Mouse (Mus musculus): Measurements from ENCODE around the gene Rnf222. TPM values are rescaled to one million over a fixed set of nuclear protein-coding genes. Genes with fewer than 3 reads are reported as not detected.

Rnf222 gene
- polyA plus RNA-seq, 1 experiment from 2014 or later = not detected

DNA sequence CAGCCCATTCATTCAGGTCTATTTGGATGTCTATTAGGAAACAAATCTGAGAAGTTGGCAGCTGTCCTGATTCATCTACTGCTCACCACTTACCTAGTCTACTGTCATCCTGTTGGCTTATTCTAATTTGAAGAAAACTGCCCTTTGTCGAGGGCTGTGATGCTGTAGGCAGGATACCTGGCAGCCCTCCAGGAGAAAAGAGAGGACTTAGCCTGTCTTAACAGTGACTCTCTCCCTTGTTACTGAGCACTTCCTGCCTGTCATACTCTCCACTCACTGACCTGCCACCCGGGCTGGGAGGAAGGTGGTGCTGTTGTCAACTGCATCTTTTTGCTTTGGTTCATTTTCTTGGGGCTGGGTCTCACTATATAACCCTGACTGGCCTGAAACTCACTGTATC lies 2.3 kb downstream of the Rnf222 start:
- no peak overlapping the region for H3K27ac ChIP-seq (replicated peaks in 1 of 2; ENCODE audit: control insufficient read depth in 1 of 2, insufficient read depth in 1 of 2, low read depth in 2 of 2, low read length in 2 of 2)
- H3K4me3 ChIP-seq (ENCODE audit: control insufficient read depth in 1 of 2, insufficient read depth in 1 of 2, low read depth in 1 of 2, low read length in 2 of 2) = no peak overlapping the region
- no peak overlapping the region for H3K9ac ChIP-seq (ENCODE audit: low read length)
- no peak for ATAC-seq (ENCODE audit: insufficient number of reproducible peaks, insufficient read depth, low FRiP score, low read depth)
- H3K36me3 ChIP-seq (ENCODE audit: control insufficient read depth, insufficient read depth, low read length) = no peaks in the 10 kb centered on the region
- no peak overlapping the region for H3K4me2 ChIP-seq (ENCODE audit: low read length)
- peaks cover 2 to 11% of the 10 kb centered on the region in 2 experiments; a peak in 2 of 4 replicates for H3K4me1 ChIP-seq (ENCODE audit: control insufficient read depth in 2 of 2, insufficient read depth in 2 of 2, low read length in 2 of 2)
- no peaks in the 10 kb centered on the region for H3K27me3 ChIP-seq (ENCODE audit: control insufficient read depth, insufficient read depth, low read length)
- H3K9me3 ChIP-seq (ENCODE audit: control insufficient read depth, low read length) = no peaks in the 10 kb centered on the region
- 19% methylated on average over 2 of the region's 2 CpGs for WGBS

DNA sequence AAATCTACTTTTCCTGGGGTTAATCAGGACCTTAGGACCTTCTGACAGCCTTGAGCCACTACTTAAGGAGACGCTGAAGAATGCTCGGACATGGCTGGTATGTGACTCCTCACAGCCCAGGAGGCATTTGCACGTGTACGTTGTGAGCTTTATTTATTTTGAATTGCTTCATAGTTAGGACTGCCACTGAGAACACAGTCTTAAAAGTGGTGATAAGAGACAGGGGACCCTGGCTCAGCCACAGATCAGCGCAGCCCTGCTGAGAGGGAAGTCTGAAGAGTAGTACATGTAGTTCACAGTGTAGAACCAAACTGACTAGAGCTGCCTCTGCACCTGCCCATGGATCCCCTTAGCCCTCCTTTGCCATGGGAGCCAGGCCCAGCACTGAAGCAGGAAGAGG lies 3.5 kb downstream of the Rnf222 start:
- H3K4me1 ChIP-seq (ENCODE audit: control insufficient read depth in 2 of 2, insufficient read depth in 2 of 2, low read length in 2 of 2) = peaks cover 2 to 11% of the 10 kb centered on the region in 2 experiments; a peak in 2 of 4 replicates
- H3K36me3 ChIP-seq (ENCODE audit: control insufficient read depth, insufficient read depth, low read length) = no peaks in the 10 kb centered on the region
- H3K27ac ChIP-seq (replicated peaks in 1 of 2; ENCODE audit: control insufficient read depth in 1 of 2, insufficient read depth in 1 of 2, low read depth in 2 of 2, low read length in 2 of 2) = no peak overlapping the region
- no peak for ATAC-seq (ENCODE audit: insufficient number of reproducible peaks, insufficient read depth, low FRiP score, low read depth)
- no peaks in the 10 kb centered on the region for H3K9me3 ChIP-seq (ENCODE audit: control insufficient read depth, low read length)
- H3K4me3 ChIP-seq (ENCODE audit: control insufficient read depth in 1 of 2, insufficient read depth in 1 of 2, low read depth in 1 of 2, low read length in 2 of 2) = no peak overlapping the region
- no peak overlapping the region for H3K4me2 ChIP-seq (ENCODE audit: low read length)
- H3K9ac ChIP-seq (ENCODE audit: low read length) = no peak overlapping the region
- H3K27me3 ChIP-seq (ENCODE audit: control insufficient read depth, insufficient read depth, low read length) = no peaks in the 10 kb centered on the region
- 58% methylated on average over 5 of the region's 5 CpGs for WGBS

- H3K9ac ChIP-seq (ENCODE audit: low read length) = no peak overlapping the region
- peak overlapping the region; percentile 22 for H3K4me2 ChIP-seq (ENCODE audit: low read length)
- WGBS = 32% methylated on average over 14 of the region's 15 CpGs
These were observed 4.0 kb downstream of the Rnf222 start for GRCm38 (mm10) chr11:68892233-68892832.

DNA sequence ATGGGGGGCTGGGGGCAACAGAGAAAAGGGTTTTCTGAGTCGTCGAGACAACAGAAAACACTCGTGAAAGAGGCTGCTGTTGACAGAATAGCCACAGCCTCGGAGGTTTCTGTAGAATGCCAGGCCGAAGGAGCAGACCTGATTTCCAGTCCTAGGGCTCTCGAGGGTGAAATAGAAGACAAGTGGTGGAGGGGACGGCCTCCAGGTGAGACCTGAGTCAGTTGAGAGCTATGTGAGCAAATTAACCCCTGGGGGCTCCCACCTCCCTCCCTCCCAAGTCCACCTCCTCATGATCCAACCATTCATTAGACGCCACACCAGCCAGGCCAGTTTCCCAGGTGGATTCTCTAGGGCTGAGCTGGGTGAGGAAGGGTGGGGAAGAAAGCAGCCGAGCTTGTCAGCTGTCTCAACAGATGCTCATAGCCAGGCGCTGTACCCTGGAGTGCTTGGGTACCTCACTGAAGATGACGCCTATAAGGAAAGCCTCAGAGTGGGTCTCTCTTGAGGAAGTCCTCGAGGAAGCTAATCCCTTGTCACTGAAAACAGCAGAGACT lies 5.6 kb downstream of the Rnf222 start:
- H3K9me3 ChIP-seq (ENCODE audit: control insufficient read depth, low read length) = 0 out of 2 replicates have a peak, but pooled peaks cover 2% of the 10 kb centered on the region
- H3K4me2 ChIP-seq (ENCODE audit: low read length) = no peak overlapping the region
- ATAC-seq (ENCODE audit: insufficient number of reproducible peaks, insufficient read depth, low FRiP score, low read depth) = no peak
- H3K27ac ChIP-seq (replicated peaks in 1 of 2; ENCODE audit: control insufficient read depth in 1 of 2, insufficient read depth in 1 of 2, low read depth in 2 of 2, low read length in 2 of 2) = no peak overlapping the region
- H3K36me3 ChIP-seq (ENCODE audit: control insufficient read depth, insufficient read depth, low read length) = no peaks in the 10 kb centered on the region
- 62% methylated on average over 12 of the region's 12 CpGs for WGBS
- H3K27me3 ChIP-seq (ENCODE audit: control insufficient read depth, insufficient read depth, low read length) = no peaks in the 10 kb centered on the region
- H3K9ac ChIP-seq (ENCODE audit: low read length) = no peak overlapping the region
- peaks cover 2 to 11% of the 10 kb centered on the region in 2 experiments; a peak in 2 of 4 replicates for H3K4me1 ChIP-seq (ENCODE audit: control insufficient read depth in 2 of 2, insufficient read depth in 2 of 2, low read length in 2 of 2)
- no peak overlapping the region for H3K4me3 ChIP-seq (ENCODE audit: control insufficient read depth in 1 of 2, insufficient read depth in 1 of 2, low read depth in 1 of 2, low read length in 2 of 2)

More at GRCm38 (mm10) chr11:68892233-68892832, 4.0 kb downstream of the Rnf222 start:
- H3K4me3 ChIP-seq (ENCODE audit: control insufficient read depth in 1 of 2, insufficient read depth in 1 of 2, low read depth in 1 of 2, low read length in 2 of 2) = no peak overlapping the region
- H3K9me3 ChIP-seq (ENCODE audit: control insufficient read depth, low read length) = 0 out of 2 replicates have a peak, but pooled peaks cover 2% of the 10 kb centered on the region
- no peak overlapping the region for H3K27ac ChIP-seq (replicated peaks in 1 of 2; ENCODE audit: control insufficient read depth in 1 of 2, insufficient read depth in 1 of 2, low read depth in 2 of 2, low read length in 2 of 2)
- H3K4me1 ChIP-seq (ENCODE audit: control insufficient read depth in 2 of 2, insufficient read depth in 2 of 2, low read length in 2 of 2) = peaks cover 2 to 11% of the 10 kb centered on the region in 2 experiments; a peak in 2 of 4 replicates
- no peaks in the 10 kb centered on the region for H3K27me3 ChIP-seq (ENCODE audit: control insufficient read depth, insufficient read depth, low read length)
- peak; percentile 49; the same call in 1 of the 2 replicates for ATAC-seq (ENCODE audit: insufficient number of reproducible peaks, insufficient read depth, low FRiP score, low read depth)
- H3K36me3 ChIP-seq (ENCODE audit: control insufficient read depth, insufficient read depth, low read length) = no peaks in the 10 kb centered on the region

DNA sequence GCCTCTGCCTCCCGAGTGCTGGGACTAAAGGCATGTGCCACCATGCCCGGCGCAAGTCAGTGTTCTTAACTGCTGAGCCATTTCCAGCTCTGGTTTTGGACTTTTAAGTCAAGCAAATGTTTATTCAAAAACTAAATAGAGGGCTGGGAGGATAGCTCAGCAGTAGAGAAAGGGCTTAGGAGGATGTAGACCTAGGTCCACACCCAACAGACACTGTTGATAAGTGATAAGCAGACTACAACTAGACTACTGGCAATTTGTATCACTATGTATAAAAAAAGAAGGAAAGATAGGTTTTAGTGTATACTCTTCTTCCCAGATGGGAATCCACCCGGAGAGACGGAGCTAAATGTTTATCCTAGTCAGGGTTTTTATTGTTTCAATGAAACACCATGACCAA lies 7.9 kb downstream of the Rnf222 start:
- no peak overlapping the region for H3K9ac ChIP-seq (ENCODE audit: low read length)
- H3K4me2 ChIP-seq (ENCODE audit: low read length) = no peak overlapping the region
- H3K36me3 ChIP-seq (ENCODE audit: control insufficient read depth, insufficient read depth, low read length) = no peaks in the 10 kb centered on the region
- 89% methylated on average over 5 of the region's 5 CpGs for WGBS
- no peak overlapping the region for H3K27ac ChIP-seq (replicated peaks in 1 of 2; ENCODE audit: control insufficient read depth in 1 of 2, insufficient read depth in 1 of 2, low read depth in 2 of 2, low read length in 2 of 2)
- no peak overlapping the region for H3K4me3 ChIP-seq (ENCODE audit: control insufficient read depth in 1 of 2, insufficient read depth in 1 of 2, low read depth in 1 of 2, low read length in 2 of 2)
- no peak for ATAC-seq (ENCODE audit: insufficient number of reproducible peaks, insufficient read depth, low FRiP score, low read depth)
- 0 out of 2 replicates have a peak, but pooled peaks cover 2% of the 10 kb centered on the region for H3K9me3 ChIP-seq (ENCODE audit: control insufficient read depth, low read length)
- peaks cover 2 to 7% of the 10 kb centered on the region in 2 experiments; a peak in 2 of 4 replicates for H3K4me1 ChIP-seq (ENCODE audit: control insufficient read depth in 2 of 2, insufficient read depth in 2 of 2, low read length in 2 of 2)
- H3K27me3 ChIP-seq (ENCODE audit: control insufficient read depth, insufficient read depth, low read length) = no peaks in the 10 kb centered on the region

GRCm38 (mm10) chr11:68897120-68897519 lies 8.8 kb downstream of the Rnf222 start:
- Histone ChIP-seq H3K27ac (replicated peaks in 1 of 2; ENCODE audit: control insufficient read depth in 1 of 2, insufficient read depth in 1 of 2, low read depth in 2 of 2, low read length in 2 of 2) (no peak overlapping the region), H3K4me3 (ENCODE audit: control insufficient read depth in 1 of 2, insufficient read depth in 1 of 2, low read depth in 1 of 2, low read length in 2 of 2) (no peak overlapping the region), H3K27me3 (ENCODE audit: control insufficient read depth, insufficient read depth, low read length) (no peaks in the 10 kb centered on the region), H3K9me3 (ENCODE audit: control insufficient read depth, low read length) (0 out of 2 replicates have a peak, but pooled peaks cover 2% of the 10 kb centered on the region), H3K9ac (ENCODE audit: low read length) (no peak overlapping the region), H3K36me3 (ENCODE audit: control insufficient read depth, insufficient read depth, low read length) (no peaks in the 10 kb centered on the region), H3K4me1 (ENCODE audit: control insufficient read depth in 2 of 2, insufficient read depth in 2 of 2, low read length in 2 of 2) (peaks cover under 1 to 6% of the 10 kb centered on the region in 2 experiments; a peak in 2 of 4 replicates), H3K4me2 (ENCODE audit: low read length) (no peak overlapping the region)
- WGBS = 62% methylated on average over 4 of the region's 4 CpGs
- no peak for ATAC-seq (ENCODE audit: insufficient number of reproducible peaks, insufficient read depth, low FRiP score, low read depth)

DNA sequence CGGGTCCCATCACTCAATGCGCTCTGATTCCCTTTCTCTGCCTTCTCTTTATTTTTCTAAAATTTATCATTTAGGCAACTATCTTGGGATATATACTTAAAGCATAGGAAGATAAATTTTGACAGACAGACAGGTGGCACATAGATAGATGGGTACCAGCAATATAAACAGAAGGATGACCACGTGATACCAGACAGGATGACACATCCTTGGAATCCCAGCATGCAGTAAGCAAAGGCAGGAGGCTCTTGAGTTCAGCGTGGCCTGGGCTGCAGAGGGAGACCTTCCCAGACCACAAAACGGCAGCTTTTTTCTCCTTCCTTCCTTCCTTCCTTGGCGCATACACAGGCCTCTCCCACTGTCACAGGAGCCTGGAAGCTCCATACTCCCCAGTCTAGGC lies 9.5 kb downstream of the Rnf222 start:
- Histone ChIP-seq H3K36me3 (ENCODE audit: control insufficient read depth, insufficient read depth, low read length) (peaks cover 4% of the 10 kb centered on the region), H3K27me3 (ENCODE audit: control insufficient read depth, insufficient read depth, low read length) (no peaks in the 10 kb centered on the region), H3K9ac (ENCODE audit: low read length) (no peak overlapping the region), H3K9me3 (ENCODE audit: control insufficient read depth, low read length) (0 out of 2 replicates have a peak, but pooled peaks cover 2% of the 10 kb centered on the region), H3K4me2 (ENCODE audit: low read length) (no peak overlapping the region), H3K27ac (replicated peaks in 1 of 2; ENCODE audit: control insufficient read depth in 1 of 2, insufficient read depth in 1 of 2, low read depth in 2 of 2, low read length in 2 of 2) (no peak overlapping the region), H3K4me1 (ENCODE audit: control insufficient read depth in 2 of 2, insufficient read depth in 2 of 2, low read length in 2 of 2) (peaks cover 0 to 6% of the 10 kb centered on the region in 2 experiments; a peak in 2 of 4 replicates), H3K4me3 (ENCODE audit: control insufficient read depth in 1 of 2, insufficient read depth in 1 of 2, low read depth in 1 of 2, low read length in 2 of 2) (no peak overlapping the region)
- 65% methylated on average over 6 of the region's 6 CpGs for WGBS
- ATAC-seq (ENCODE audit: insufficient number of reproducible peaks, insufficient read depth, low FRiP score, low read depth) = no peak

All from heart, embryonic 14.5 days (tissue).